Mouse (Mus musculus) right cerebral cortex, postnatal 25 days (tissue): ENCODE measurements around the gene Prpf38b.

Experiments used
- DNase-seq: peaks from one replicate; pipeline ENCODE4 v3.0.0; 2022

Gene Prpf38b

DNA sequence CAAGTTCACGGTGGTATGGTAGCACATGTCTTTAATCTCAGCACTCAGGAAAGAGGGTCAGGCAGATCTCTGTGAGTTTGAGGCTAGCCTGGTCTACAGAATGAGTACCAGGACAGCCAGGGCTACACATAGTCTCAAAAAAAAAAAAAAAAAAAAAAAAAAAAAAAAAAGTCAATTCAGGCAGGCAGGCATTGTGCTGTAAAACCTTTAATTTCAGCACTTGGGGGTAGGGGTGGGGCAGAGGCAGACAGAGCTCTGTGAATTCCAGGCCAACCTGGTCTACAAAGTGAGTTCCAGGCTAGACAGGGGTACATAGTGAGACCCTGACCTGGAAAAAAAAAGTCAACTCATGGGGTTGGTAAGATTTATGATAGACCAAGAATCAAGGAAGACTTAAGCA, 53.8 kb downstream of the Prpf38b start:
- no peak for DNase-seq

- DNase-seq = no peak
Measured at GRCm38 (mm10) chr3:108857124-108857470, 54.4 kb downstream of the Prpf38b start.

GRCm38 (mm10) chr3:108856386-108857123, 55.0 kb downstream of the Prpf38b start:
- peak; percentile 8 for DNase-seq

DNA sequence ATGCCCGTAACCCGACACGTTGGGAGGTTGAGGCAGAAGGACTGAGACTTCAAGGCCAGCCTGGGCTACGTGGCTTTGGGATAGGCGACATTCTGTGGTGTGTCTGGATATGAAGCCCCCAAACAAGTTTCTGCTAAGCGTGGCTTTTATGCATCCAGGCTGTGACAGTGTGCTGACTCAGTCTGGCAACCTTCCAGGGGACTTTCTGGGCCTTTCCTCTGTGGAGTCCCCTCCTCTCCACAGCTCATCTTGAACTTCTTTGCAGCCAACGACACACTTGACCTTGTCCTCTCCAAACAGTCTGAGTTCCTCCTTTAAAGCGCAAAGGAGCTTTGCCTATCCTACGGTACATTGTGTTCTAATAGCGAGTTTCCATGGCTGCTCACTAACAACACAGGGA, 55.7 kb downstream of the Prpf38b start:
- DNase-seq = peak; percentile 30

DNA sequence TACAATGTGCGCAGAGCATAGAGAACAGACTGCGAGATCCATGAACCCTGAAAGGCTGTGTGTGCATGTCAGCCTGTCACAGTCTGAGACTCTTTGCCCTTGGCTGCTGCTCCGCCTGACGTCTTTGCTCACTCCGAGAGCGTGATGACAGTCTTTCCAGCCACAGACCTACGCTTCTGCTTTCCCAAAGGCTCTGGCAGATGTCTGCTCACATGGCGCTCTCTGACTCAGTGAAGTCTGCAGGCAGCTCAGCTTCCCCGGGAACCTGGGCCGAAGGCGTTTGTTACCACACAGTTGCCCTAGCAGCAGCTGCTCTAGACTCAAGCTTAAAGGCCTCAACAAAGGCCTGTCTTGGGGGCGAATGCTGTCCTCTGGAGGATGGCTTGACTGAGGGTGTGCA, 56.2 kb downstream of the Prpf38b start:
- peak; percentile 85 for DNase-seq

- DNase-seq = no peak
Measured at GRCm38 (mm10) chr3:108853266-108853665, 58.3 kb downstream of the Prpf38b start.
